Mouse (Mus musculus): ENCODE results near the gene Ap1b1. TPM values are rescaled to one million over a fixed set of nuclear protein-coding genes. Genes with fewer than 3 reads are reported as not detected.

Gene Ap1b1
- polyA plus RNA-seq, 1 experiment from 2014 or later = 46.4 TPM

- Histone ChIP-seq H3K4me3 (ENCODE audit: low read depth, low read length) (no peak overlapping the region), H3K9ac (replicated peaks; ENCODE audit: low read length) (no peak overlapping the region), H3K27ac (replicated peaks; ENCODE audit: low read depth, low read length) (no peak overlapping the region), H3K27me3 (ENCODE audit: control insufficient read depth, insufficient read depth, low read length) (peaks cover 57% of the 10 kb centered on the region), H3K4me1 (ENCODE audit: control insufficient read depth, insufficient read depth, low read length) (peaks cover 3% of the 10 kb centered on the region), H3K9me3 (replicated peaks; ENCODE audit: control insufficient read depth, low read length) (no peaks in the 10 kb centered on the region), H3K4me2 (ENCODE audit: low read depth, low read length) (no peak overlapping the region), H3K36me3 (replicated peaks; ENCODE audit: control insufficient read depth, insufficient read depth, low read depth, low read length) (no peaks in the 10 kb centered on the region)
- 27% methylated on average over 23 of the region's 23 CpGs for WGBS
- DNase-seq (ENCODE audit: low spot score) = peak; percentile 46
- ATAC-seq (replicated peaks; ENCODE audit: insufficient number of reproducible peaks, low FRiP score, low TSS enrichment, low read depth) = no peak
Measured at GRCm38 (mm10) chr11:5055945-5056938, 69.6 kb downstream of the Ap1b1 start.

DNA sequence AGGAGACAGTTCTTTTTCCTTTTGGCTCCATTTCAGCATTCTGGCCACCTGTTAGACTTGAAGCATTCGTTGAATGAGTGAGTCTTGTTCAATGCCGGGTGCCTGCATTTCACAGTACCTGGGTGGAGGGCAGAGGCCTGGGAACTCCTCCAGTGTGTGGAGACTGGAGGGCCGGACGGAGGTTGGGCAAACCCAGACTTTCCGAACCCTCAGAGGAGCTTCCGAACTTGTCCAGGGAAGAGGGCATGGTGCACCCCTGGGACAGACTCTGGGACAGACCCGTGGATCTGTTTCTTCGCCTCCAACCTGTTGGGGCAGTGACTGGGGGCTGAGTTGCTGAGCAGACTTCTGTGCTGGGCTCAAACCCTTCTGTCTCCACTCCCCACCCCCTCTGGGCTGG is 70.4 kb downstream of the Ap1b1 start:
- ATAC-seq (replicated peaks; ENCODE audit: insufficient number of reproducible peaks, low FRiP score, low TSS enrichment, low read depth) (no peak), DNase-seq (ENCODE audit: low spot score) (no peak)
- H3K9ac ChIP-seq (replicated peaks; ENCODE audit: low read length) = no peak overlapping the region
- no peak overlapping the region for H3K4me3 ChIP-seq (ENCODE audit: low read depth, low read length)
- H3K27ac ChIP-seq (replicated peaks; ENCODE audit: low read depth, low read length) = no peak overlapping the region
- H3K4me1 ChIP-seq (ENCODE audit: control insufficient read depth, insufficient read depth, low read length) = peaks cover 11% of the 10 kb centered on the region
- H3K36me3 ChIP-seq (replicated peaks; ENCODE audit: control insufficient read depth, insufficient read depth, low read depth, low read length) = no peaks in the 10 kb centered on the region
- WGBS = 47% methylated on average over 8 of the region's 8 CpGs
- H3K9me3 ChIP-seq (replicated peaks; ENCODE audit: control insufficient read depth, low read length) = no peaks in the 10 kb centered on the region
- H3K27me3 ChIP-seq (ENCODE audit: control insufficient read depth, insufficient read depth, low read length) = peaks cover 65% of the 10 kb centered on the region
- no peak overlapping the region for H3K4me2 ChIP-seq (ENCODE audit: low read depth, low read length)

DNA sequence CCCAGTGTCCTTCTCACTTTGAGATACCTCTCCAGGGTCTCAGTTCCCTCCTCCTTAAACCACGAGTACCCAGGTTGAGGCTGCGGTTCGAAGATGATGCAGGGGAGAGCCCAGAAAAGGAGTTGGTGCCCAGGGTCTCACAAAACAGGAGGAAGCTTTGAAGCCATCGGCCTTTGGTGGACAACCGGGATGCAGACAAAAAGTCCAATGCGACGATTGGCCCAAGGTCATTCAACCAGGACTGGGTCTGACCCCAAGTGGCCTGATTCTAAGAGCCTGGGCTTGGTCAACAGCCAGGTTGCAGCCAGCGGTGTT is 70.9 kb downstream of the Ap1b1 start:
- 11% methylated on average over 8 of the region's 8 CpGs for WGBS
- no peak overlapping the region for H3K27ac ChIP-seq (replicated peaks; ENCODE audit: low read depth, low read length)
- no peak for ATAC-seq (replicated peaks; ENCODE audit: insufficient number of reproducible peaks, low FRiP score, low TSS enrichment, low read depth)

GRCm38 (mm10) chr11:5057856-5058641 is 71.4 kb downstream of the Ap1b1 start, which contains the start of gene Rasl10a:
Gene Rasl10a, plus strand, starts transcription at chr11:5058128.
- Histone ChIP-seq H3K4me1 (ENCODE audit: control insufficient read depth, insufficient read depth, low read length) (peaks cover 17% of the 10 kb centered on the region), H3K27ac (replicated peaks; ENCODE audit: low read depth, low read length) (no peak within 1 kb of the TSS), H3K9ac (replicated peaks; ENCODE audit: low read length) (peak within 1 kb of the TSS; percentile 55), H3K36me3 (replicated peaks; ENCODE audit: control insufficient read depth, insufficient read depth, low read depth, low read length) (no peaks in the 10 kb centered on the region), H3K4me3 (ENCODE audit: low read depth, low read length) (peak within 1 kb of the TSS; percentile 41), H3K27me3 (ENCODE audit: control insufficient read depth, insufficient read depth, low read length) (peaks cover 75% of the 10 kb centered on the region), H3K9me3 (replicated peaks; ENCODE audit: control insufficient read depth, low read length) (no peaks in the 10 kb centered on the region), H3K4me2 (ENCODE audit: low read depth, low read length) (peak within 1 kb of the TSS; percentile 84)
- ATAC-seq (replicated peaks; ENCODE audit: insufficient number of reproducible peaks, low FRiP score, low TSS enrichment, low read depth) = no peak
- DNase-seq (ENCODE audit: low spot score) = peak; percentile 35
- WGBS = 2% methylated on average over 75 of the region's 77 CpGs

More for the DNA sequence above, 70.9 kb downstream of the Ap1b1 start:
- peak overlapping the region; percentile 55 for H3K9ac ChIP-seq (replicated peaks; ENCODE audit: low read length)
- no peaks in the 10 kb centered on the region for H3K9me3 ChIP-seq (replicated peaks; ENCODE audit: control insufficient read depth, low read length)
- DNase-seq (ENCODE audit: low spot score) = no peak
- peak overlapping the region; percentile 41 for H3K4me3 ChIP-seq (ENCODE audit: low read depth, low read length)
- H3K4me2 ChIP-seq (ENCODE audit: low read depth, low read length) = peak overlapping the region; percentile 84
- no peaks in the 10 kb centered on the region for H3K36me3 ChIP-seq (replicated peaks; ENCODE audit: control insufficient read depth, insufficient read depth, low read depth, low read length)
- H3K27me3 ChIP-seq (ENCODE audit: control insufficient read depth, insufficient read depth, low read length) = peaks cover 69% of the 10 kb centered on the region
- peaks cover 15% of the 10 kb centered on the region for H3K4me1 ChIP-seq (ENCODE audit: control insufficient read depth, insufficient read depth, low read length)

- Histone ChIP-seq H3K4me2 (ENCODE audit: low read depth, low read length) (no peak overlapping the region), H3K4me1 (ENCODE audit: control insufficient read depth, insufficient read depth, low read length) (peaks cover 17% of the 10 kb centered on the region), H3K9ac (replicated peaks; ENCODE audit: low read length) (no peak overlapping the region), H3K27ac (replicated peaks; ENCODE audit: low read depth, low read length) (no peak overlapping the region), H3K27me3 (ENCODE audit: control insufficient read depth, insufficient read depth, low read length) (peaks cover 82% of the 10 kb centered on the region), H3K4me3 (ENCODE audit: low read depth, low read length) (no peak overlapping the region), H3K36me3 (replicated peaks; ENCODE audit: control insufficient read depth, insufficient read depth, low read depth, low read length) (no peaks in the 10 kb centered on the region), H3K9me3 (replicated peaks; ENCODE audit: control insufficient read depth, low read length) (no peaks in the 10 kb centered on the region)
- ATAC-seq (replicated peaks; ENCODE audit: insufficient number of reproducible peaks, low FRiP score, low TSS enrichment, low read depth) = no peak
- DNase-seq (ENCODE audit: low spot score) = no peak
- WGBS = 26% methylated on average over 9 of the region's 9 CpGs
Measured at GRCm38 (mm10) chr11:5058783-5059182, 72.2 kb downstream of the Ap1b1 start.

DNA sequence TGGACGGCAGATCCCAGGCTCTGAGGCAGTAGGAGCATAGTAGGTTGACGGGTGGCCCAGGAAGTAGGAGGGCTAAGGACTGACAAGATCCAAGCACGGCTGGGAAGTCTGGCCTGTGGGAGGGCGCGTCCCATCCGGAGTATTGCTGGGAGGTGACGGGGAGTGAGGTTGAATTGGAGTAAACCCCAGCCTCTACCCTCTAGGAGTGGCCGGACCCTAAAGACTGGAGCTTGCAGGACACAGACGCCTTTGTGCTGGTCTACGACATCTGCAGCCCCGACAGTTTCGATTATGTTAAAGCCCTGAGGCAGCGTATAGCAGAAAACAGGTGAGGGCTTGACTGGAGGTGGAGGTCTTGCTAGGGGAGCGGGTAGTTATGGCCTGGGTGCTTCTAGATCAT is 72.6 kb downstream of the Ap1b1 start:
- Histone ChIP-seq H3K4me2 (ENCODE audit: low read depth, low read length) (no peak overlapping the region), H3K4me1 (ENCODE audit: control insufficient read depth, insufficient read depth, low read length) (peaks cover 17% of the 10 kb centered on the region), H3K36me3 (replicated peaks; ENCODE audit: control insufficient read depth, insufficient read depth, low read depth, low read length) (no peaks in the 10 kb centered on the region), H3K27ac (replicated peaks; ENCODE audit: low read depth, low read length) (no peak overlapping the region), H3K9ac (replicated peaks; ENCODE audit: low read length) (no peak overlapping the region), H3K9me3 (replicated peaks; ENCODE audit: control insufficient read depth, low read length) (no peaks in the 10 kb centered on the region), H3K27me3 (ENCODE audit: control insufficient read depth, insufficient read depth, low read length) (peaks cover 87% of the 10 kb centered on the region), H3K4me3 (ENCODE audit: low read depth, low read length) (no peak overlapping the region)
- peak; percentile 34 for DNase-seq (ENCODE audit: low spot score)
- 17% methylated on average over 14 of the region's 14 CpGs for WGBS
- ATAC-seq (replicated peaks; ENCODE audit: insufficient number of reproducible peaks, low FRiP score, low TSS enrichment, low read depth) = no peak

- ATAC-seq (replicated peaks; ENCODE audit: insufficient number of reproducible peaks, low FRiP score, low TSS enrichment, low read depth) (no peak), DNase-seq (ENCODE audit: low spot score) (peak; percentile 59)
- H3K27ac ChIP-seq (replicated peaks; ENCODE audit: low read depth, low read length) = no peak overlapping the region
- no peaks in the 10 kb centered on the region for H3K36me3 ChIP-seq (replicated peaks; ENCODE audit: control insufficient read depth, insufficient read depth, low read depth, low read length)
- H3K4me1 ChIP-seq (ENCODE audit: control insufficient read depth, insufficient read depth, low read length) = peaks cover 17% of the 10 kb centered on the region
- peaks cover 89% of the 10 kb centered on the region for H3K27me3 ChIP-seq (ENCODE audit: control insufficient read depth, insufficient read depth, low read length)
- WGBS = 9% methylated on average over 27 of the region's 27 CpGs
- no peaks in the 10 kb centered on the region for H3K9me3 ChIP-seq (replicated peaks; ENCODE audit: control insufficient read depth, low read length)
- H3K4me3 ChIP-seq (ENCODE audit: low read depth, low read length) = no peak overlapping the region
- H3K9ac ChIP-seq (replicated peaks; ENCODE audit: low read length) = no peak overlapping the region
- no peak overlapping the region for H3K4me2 ChIP-seq (ENCODE audit: low read depth, low read length)
Measured at GRCm38 (mm10) chr11:5059704-5060156, 73.1 kb downstream of the Ap1b1 start.
